ENCODE assay signal across 17 mouse cellular contexts in the genomic region with DNA sequence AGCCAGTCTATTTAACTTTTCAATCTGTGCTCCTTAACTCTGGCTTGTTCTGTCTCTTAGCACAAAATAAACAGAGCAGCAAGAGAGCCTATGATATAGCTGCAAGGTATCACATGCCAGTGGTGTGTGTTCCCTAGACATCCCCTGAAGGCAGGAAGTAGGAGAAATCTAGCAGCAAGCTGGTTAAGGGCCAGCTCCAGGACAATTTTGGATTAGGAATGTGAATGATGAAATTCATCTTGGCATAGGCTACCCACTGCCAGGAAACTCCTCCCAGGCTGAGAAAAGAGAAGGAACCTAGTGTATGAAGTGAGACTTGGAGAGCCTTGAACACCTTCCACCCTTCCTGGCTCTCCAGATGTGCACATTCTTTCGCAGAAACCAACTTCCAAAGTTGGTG. TPM values are rescaled to one million over a fixed set of nuclear protein-coding genes. Genes with fewer than 3 reads are reported as not detected.
DNase-seq lines count a peak whose midpoint lies in the region.
"Had no signal": no experiment of that assay in that cellular context is flagged by ENCODE, and none has a peak within 500 bp of the region (broad histone marks: within the 10 kb centered on the region; RNA-seq: fewer than 3 reads in every experiment).

No protein-coding gene starts in this region.

- peak; percentile 23 for DNase-seq in adrenal gland, postnatal 10 days
- no peak for DNase-seq in adrenal gland, postnatal 14 days
- peak; percentile 27 to 49 for DNase-seq in heart, adult 18-20 months
- DNase-seq in heart, postnatal 36 days: no peak
- peak; percentile 45 for DNase-seq in lung, postnatal 25 days (ENCODE audit: low spot score)
- no peak for DNase-seq in lung, postnatal 4 days
- DNase-seq in adipocyte (ENCODE audit: low spot score): peak; percentile 68
- no peak for DNase-seq in right cerebral cortex, adult 2 months (ENCODE audit: low spot score in 2 of 2)
- DNase-seq: adrenal gland, adult 8-10 months; B cell, adult 2 months; cerebellum, adult 11 months; cerebellum, adult 2 months; cerebellum, adult 9-11 months; cerebellum, postnatal 25 days; forebrain, postnatal 0 days; gastrocnemius, postnatal 36 days; heart, postnatal 14 days had no signal

- intact Hi-C loops in heart, postnatal 36 days (cut with DNase I): no loop called here

RNA-seq across cellular contexts. Expression of a gene that starts 49.3 kb away (rescaled TPM):
- 10 to 100 TPM; 38.1 to 48.9 TPM for total RNA-seq in adrenal gland, postnatal 10 days (2021)
- total RNA-seq in adrenal gland, postnatal 14 days (2021): 42.5 and 44.8 TPM in 2 replicates
- total RNA-seq in heart, adult 18-20 months (2021): 10 to 100 TPM; 22.1 to 24.5 TPM
- 10 to 100 TPM; 23.6 to 25.2 TPM for total RNA-seq in heart, postnatal 36 days (2021)

Comparison
In these comparisons a context has a peak if more than half of its experiments do, and no peak if none do; other contexts are left out.
1. DNase-seq: peak in adrenal gland, postnatal 10 days (single experiment), heart, adult 18-20 months (2 of 2), lung, postnatal 25 days (single experiment) and adipocyte (single experiment); none in adrenal gland, postnatal 14 days (single experiment), heart, postnatal 36 days (0 of 2), lung, postnatal 4 days (0 of 2) and right cerebral cortex, adult 2 months (0 of 2).